Mouse (Mus musculus): ENCODE data around the gene Ankrd28.
"Not testable (repeated sequence)": the region's sequence is repeated elsewhere in the genome, so short reads cannot be mapped to it uniquely, and the experiment has no call there.

DNA sequence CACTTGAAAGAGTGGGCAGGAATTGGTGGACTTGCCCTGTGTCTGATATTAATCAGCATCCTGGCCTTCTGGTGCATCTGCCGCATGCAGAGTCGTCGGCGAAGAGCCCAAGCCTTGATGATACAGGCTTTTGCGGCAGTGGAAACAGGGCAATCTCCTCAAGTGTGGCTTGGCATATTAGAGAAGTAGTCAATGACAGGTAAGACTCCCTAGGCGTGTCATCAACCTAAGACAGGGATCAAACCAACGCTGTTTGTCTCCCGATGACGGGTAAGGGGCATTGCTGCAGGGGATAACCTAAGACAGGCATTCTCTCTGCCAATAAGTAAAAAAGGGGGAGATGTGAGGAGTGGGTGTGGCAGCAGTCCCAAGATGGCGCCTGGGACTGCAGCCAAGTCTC lies 35.9 kb upstream of the Ankrd28 start:
- TF ChIP-seq EP300, CTCF (IDR thresholded peaks at IDR 0.05; ENCODE audit: low read depth): not testable (repeated sequence)
